Mouse (Mus musculus) embryo, embryonic 10.5 days (tissue): ENCODE measurements around the gene Tle2.
A peak's percentile ranks its signal among the peaks of the same experiment; 100 is the strongest.

Source experiments
- DNase-seq: peaks from one replicate; pipeline ENCODE4 v3.0.0-alpha.2; 2015; ENCODE audit warnings: low spot score

The Tle2 gene

GRCm38 (mm10) chr10:81553807-81554755 is 20.3 kb upstream of the Tle2 start:
- no peak for DNase-seq

- DNase-seq: no peak
These were observed 18.1 kb upstream of the Tle2 start for GRCm38 (mm10) chr10:81556282-81556681.

GRCm38 (mm10) chr10:81557491-81557890 is 16.9 kb upstream of the Tle2 start:
- DNase-seq: no peak

GRCm38 (mm10) chr10:81559163-81559626 is 15.2 kb upstream of the Tle2 start, which contains the start of gene Aes:
Gene Aes, plus strand, starts transcription at chr10:81559488.
- DNase-seq: peak; percentile 40

GRCm38 (mm10) chr10:81559627-81560539 is 14.5 kb upstream of the Tle2 start:
- DNase-seq: peak; percentile 26

GRCm38 (mm10) chr10:81560719-81561459 is 13.5 kb upstream of the Tle2 start:
- DNase-seq: no peak

GRCm38 (mm10) chr10:81562411-81562810 is 11.9 kb upstream of the Tle2 start:
- DNase-seq: no peak

- DNase-seq: no peak
These were observed 10.9 kb upstream of the Tle2 start for GRCm38 (mm10) chr10:81563481-81563880.

- no peak for DNase-seq
These were observed 10.1 kb upstream of the Tle2 start for GRCm38 (mm10) chr10:81564216-81564615.

- no peak for DNase-seq
These were observed 9.6 kb upstream of the Tle2 start for GRCm38 (mm10) chr10:81564734-81565133.

- no peak for DNase-seq
These were observed 8.8 kb upstream of the Tle2 start for GRCm38 (mm10) chr10:81565257-81566228.

- no peak for DNase-seq
These were observed 5.8 kb upstream of the Tle2 start for GRCm38 (mm10) chr10:81568381-81569191.

- peak; percentile 45 for DNase-seq
These were observed 4.7 kb upstream of the Tle2 start for GRCm38 (mm10) chr10:81569507-81570237.

GRCm38 (mm10) chr10:81570238-81570800 is 4.0 kb upstream of the Tle2 start:
- peak; percentile 82 for DNase-seq

GRCm38 (mm10) chr10:81570831-81571500 is 3.4 kb upstream of the Tle2 start:
- DNase-seq: peak; percentile 98

- DNase-seq: peak; percentile 100
These were observed 2.9 kb upstream of the Tle2 start for GRCm38 (mm10) chr10:81571501-81571876.

- DNase-seq: peak; percentile 20
These were observed 2.2 kb upstream of the Tle2 start for GRCm38 (mm10) chr10:81572133-81572671.

GRCm38 (mm10) chr10:81572975-81573374 is 1.4 kb upstream of the Tle2 start:
- no peak for DNase-seq
